Mouse (Mus musculus) layer of hippocampus, adult 18-20 months (tissue): ENCODE measurements around the gene Sult2b1. TPM values are rescaled to one million over a fixed set of nuclear protein-coding genes. Genes with fewer than 3 reads are reported as not detected.

ENCODE experiments used
- DNase-seq, 2 experiments: peaks; one replicate each; pipeline ENCODE4 v3.0.0; 2022; ENCODE audit warnings: low spot score in 2 of 2
- total RNA-seq, 2 experiments: library from RNA; stranded (reverse); gene quantifications; 2 replicates each; pipeline ENCODE4 v1.2.3; 2021

Gene Sult2b1
- total RNA-seq, 2 experiments from 2014 or later = 8.1 to 8.9 TPM

- DNase-seq = no peak
Observed at GRCm38 (mm10) chr7:45701072-45701471, 83.4 kb downstream of the Sult2b1 start.

GRCm38 (mm10) chr7:45700301-45701015 is 84.0 kb downstream of the Sult2b1 start:
- DNase-seq = peak; percentile 79 to 93

DNA sequence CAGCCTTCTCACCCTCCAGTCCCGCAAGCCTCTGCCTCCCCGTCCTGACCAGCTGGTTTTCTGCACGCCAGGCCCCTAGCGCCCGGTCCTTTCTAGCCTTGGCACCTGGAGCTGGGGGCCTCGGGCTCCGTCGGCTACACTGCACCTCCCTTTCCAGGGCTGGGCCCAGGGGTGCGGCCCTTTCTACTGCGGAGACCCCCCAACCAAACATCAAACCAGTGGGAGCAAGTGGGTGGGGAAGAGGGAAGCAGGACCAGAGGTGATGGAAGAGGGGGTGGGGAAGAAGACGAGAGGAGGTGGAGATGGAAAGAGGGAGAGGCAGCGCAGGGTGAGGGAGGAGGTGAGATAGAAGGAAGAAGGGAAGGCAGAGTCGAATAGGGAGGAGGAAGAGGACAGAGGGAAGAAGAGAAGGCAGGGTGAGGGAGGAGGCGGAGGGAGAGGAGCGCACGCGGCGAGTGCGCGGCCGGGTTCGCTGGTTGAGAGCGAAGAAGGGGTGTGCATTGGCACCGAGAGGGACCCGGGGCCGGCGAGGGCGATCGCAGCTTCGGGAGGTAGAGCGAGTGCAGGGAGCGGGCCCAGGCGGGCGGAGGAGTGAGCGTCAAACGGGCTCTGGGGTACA is 84.8 kb downstream of the Sult2b1 start, which contains the start of gene Car11:
Gene Car11 (plus strand): TSS at position 321 of the 619 bp plus-strand sequence.
- DNase-seq = no peak

GRCm38 (mm10) chr7:45697894-45698293 is 86.6 kb downstream of the Sult2b1 start:
- no peak for DNase-seq

- DNase-seq = no peak
Observed at GRCm38 (mm10) chr7:45695098-45695497, 89.4 kb downstream of the Sult2b1 start.

GRCm38 (mm10) chr7:45693921-45694591 is 90.4 kb downstream of the Sult2b1 start, which contains the start of gene Sec1:
Gene Sec1, minus strand, starts transcription at chr7:45694402.
- no peak for DNase-seq

GRCm38 (mm10) chr7:45692364-45692763 is 92.1 kb downstream of the Sult2b1 start:
- no peak for DNase-seq

DNA sequence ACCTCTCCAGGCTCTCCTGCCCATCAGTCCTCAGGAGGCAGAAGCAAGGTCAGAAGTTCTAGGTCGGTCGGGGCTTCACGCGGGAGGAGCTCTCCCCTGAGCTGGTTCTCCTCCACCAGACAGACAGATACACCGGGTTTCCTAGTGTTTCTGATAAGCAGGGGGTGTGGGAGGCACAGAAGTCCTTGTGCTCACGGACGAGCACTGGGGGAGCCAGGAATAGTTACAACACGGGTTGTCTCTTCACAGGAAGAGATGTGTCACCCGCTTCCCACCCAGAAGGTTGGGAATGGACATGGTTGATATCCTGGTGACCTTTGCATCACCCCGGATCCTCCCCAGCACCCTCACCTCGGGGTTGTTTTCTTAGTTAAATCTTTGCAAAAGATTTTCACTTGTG is 94.7 kb downstream of the Sult2b1 start:
- no peak for DNase-seq

DNA sequence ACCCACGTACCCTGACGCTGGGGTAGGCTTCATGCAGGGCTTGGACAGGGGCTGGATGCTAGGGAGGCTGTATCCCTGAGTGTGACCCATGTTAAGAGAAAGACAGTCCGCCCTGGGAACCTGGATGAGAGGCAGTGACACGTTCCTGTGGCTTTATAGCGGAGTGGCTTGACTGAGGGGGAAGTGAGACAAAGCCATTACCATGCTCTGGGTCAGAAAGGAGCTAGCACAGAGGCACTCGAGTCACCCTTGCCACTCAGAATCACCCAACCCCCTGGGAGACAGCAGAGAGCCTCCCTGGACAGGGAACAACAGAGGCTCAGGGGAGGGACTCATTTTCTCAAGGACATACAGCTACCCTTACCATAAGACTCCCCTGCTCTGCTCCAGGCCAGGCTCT is 95.4 kb downstream of the Sult2b1 start:
- DNase-seq = no peak

GRCm38 (mm10) chr7:45686841-45687240 is 97.6 kb downstream of the Sult2b1 start:
- no peak for DNase-seq

DNA sequence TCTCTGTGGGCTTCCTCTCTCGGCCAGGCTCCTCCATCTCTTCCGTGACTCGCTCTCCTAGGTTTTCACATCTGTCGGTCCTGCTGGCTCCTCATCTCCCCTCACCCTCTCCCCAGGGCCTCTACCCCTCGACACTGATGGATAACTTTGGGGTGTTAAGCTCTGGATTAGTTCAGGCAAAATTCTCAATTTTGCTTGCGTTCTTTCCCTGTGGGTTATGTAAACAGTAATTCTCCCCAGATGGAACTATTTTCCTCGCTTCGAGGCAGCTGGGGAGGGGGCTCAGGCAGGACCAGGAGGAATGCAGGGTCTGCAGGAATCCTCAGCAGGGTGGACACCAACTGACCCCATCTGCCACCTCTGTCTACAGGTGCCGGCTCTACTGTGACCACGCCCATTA is 98.7 kb downstream of the Sult2b1 start:
- no peak for DNase-seq

DNA sequence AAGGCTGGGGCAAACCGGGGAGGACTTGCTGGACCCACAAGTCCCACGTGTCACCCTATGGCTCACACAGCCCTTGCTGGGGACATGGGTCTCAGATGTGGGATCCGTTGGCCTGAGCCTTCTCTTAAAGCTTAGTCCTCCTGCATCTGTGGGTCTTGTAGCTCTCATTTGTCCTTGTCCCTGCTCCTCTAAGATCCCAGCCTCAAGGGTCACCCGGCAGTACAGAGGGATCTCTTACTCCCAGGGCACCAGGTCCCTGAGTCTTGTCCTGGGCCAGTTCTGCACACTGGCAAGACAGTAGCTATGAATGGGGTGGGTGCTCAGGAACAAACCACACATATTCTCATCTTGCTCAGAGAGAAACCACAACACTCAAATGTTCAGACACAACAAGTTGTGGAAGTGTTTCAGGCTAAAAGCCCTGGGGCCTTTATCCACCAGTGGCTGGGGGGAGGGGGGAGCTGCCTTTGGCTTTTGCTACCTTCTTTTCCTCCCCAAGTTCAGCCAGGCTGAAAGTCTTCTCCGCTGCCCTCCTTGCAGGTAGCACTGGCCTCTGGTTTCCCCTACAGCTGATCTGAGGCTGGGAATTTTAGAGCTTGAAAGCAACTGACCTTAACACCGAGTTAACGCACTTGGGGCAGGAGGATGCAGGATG is 100.9 kb downstream of the Sult2b1 start, which contains the start of gene Ntn5:
Gene Ntn5 (plus strand): TSS at position 627 of the 655 bp plus-strand sequence.
- no peak for DNase-seq

DNA sequence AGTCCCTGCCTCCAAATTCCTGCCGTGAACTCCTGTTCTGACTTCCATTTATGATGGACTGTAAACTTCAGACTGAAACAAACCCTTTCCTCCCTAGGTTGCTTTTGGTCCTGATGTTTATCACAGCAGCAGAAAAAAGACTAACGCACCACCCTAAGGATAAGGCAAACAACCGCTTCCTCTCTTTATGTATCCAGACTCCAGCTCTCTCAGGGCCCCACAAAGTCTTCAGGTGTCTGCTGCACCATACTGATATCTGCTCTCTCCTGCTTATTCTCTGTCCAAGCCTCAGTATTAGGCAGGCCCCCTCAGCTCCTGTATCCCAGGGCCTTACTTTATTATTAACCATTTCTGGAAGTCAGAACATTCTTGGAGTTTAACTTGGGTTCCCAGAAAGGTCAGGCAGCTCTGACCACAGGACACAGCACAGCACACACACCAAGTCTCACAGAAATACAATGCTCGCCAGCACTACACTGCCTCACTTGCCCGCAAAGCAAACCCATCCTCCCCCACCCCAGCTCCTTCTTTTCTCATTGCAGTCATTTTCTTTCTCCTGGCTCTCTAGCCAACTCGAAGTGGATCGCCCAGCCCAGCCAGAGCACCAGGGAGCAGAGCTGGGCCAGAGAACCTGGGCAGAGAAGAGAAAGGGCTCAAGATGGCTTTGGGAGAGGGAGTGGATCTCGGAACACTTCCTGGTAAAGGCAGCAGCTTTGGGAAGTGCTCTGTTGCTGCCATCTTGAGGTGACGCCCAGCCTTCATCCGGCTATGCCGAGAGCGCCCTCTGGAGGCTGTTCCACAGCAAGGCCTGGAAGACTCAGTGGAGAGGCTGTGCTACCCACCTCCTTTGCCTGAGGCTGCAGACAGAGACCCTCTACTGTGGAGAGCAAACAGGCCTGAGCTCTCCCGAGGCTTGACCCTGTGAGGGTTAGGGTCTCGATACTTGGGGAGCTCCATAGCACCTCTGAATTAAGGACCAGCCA is 102.0 kb downstream of the Sult2b1 start:
- DNase-seq = peak; percentile 80 to 90

DNA sequence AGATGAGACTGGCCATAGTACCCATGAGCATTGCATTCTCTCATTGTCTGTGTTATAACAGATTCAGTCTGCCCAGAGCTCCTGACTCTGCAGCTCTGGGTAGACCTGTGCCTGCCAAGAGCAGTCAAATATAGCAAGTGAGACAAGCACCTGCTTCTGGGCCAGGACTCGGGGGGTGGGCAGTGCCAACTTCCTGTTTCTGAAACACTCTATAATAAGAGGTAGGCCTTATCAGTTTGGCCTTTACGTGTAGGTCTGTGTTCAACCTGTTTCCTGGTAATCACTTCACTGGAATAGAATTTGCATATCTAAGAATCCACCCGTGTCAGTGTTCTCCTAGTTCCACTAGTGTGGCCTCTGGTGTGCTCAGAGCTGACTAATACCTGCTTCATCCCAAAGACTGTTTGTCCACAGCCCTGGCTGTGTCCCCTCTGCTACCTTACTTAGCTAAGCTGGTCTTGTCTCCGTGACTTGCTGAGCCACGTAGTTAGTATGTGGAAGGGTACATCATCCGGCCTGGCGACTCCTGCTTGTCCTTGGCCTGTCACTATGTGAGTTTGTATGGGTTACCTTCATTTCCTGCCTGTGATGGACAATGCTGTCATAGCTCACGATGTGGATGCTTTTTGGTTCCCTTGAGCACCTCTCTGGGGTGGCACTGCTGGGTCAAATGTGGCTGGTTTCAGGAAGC is 103.3 kb downstream of the Sult2b1 start:
- no peak for DNase-seq

Other genes with a start within 250 kb of the Sult2b1 start
- gene Hsd17b14, start 229.8 kb downstream of the Sult2b1 start, total RNA-seq = not detected
- 10 to 100 TPM; 23.3 to 26.0 TPM for gene Bcat2, start 214.5 kb downstream of the Sult2b1 start, total RNA-seq
- gene Fgf21, start 169.2 kb downstream of the Sult2b1 start, total RNA-seq = not detected
- gene Fut1, start 167.4 kb downstream of the Sult2b1 start, total RNA-seq = under 1 TPM in 1 of 2 experiments, not detected in 1; 0.18 TPM
- gene Izumo1, start 162.9 kb downstream of the Sult2b1 start, total RNA-seq = not detected
- gene Rasip1, start 157.2 kb downstream of the Sult2b1 start, total RNA-seq = 1 to 10 TPM; 6.0 to 6.3 TPM
- gene Mamstr, start 144.7 kb downstream of the Sult2b1 start, total RNA-seq = 1 to 10 TPM; 1.1 to 2.3 TPM
- gene Fut2, start 118.3 kb downstream of the Sult2b1 start, total RNA-seq = under 1 TPM in 1 of 2 experiments, not detected in 1; 0.12 TPM
- 10 to 100 TPM in 1 of 2 experiments, 1 to 10 TPM in 1; 6.8 to 13.4 TPM for gene Ntn5, start 100.6 kb downstream of the Sult2b1 start, total RNA-seq
- gene Sec1, start 90.3 kb downstream of the Sult2b1 start, total RNA-seq = 1 to 10 TPM; 2.5 to 3.5 TPM
- 100 to 1,000 TPM; 182 TPM for gene Car11, start 84.8 kb downstream of the Sult2b1 start, total RNA-seq
- gene Dbp, start 79.6 kb downstream of the Sult2b1 start, total RNA-seq = 10 to 100 TPM; 47.6 to 50.2 TPM
- 100 to 1,000 TPM; 359 to 364 TPM for gene Rpl18, start 69.2 kb downstream of the Sult2b1 start, total RNA-seq
- 10 to 100 TPM; 35.8 to 37.2 TPM for gene Sphk2, start 66.7 kb downstream of the Sult2b1 start, total RNA-seq
- gene Fam83e, start 63.5 kb downstream of the Sult2b1 start, total RNA-seq = under 1 TPM; 0.25 to 0.27 TPM
- gene Spaca4, start 58.9 kb downstream of the Sult2b1 start, total RNA-seq = not detected
- gene Lmtk3, start 931 bp downstream of the Sult2b1 start, total RNA-seq = 100 to 1,000 TPM; 274 to 289 TPM
- 100 to 1,000 TPM; 135 to 155 TPM for gene Cyth2, start 29.9 kb upstream of the Sult2b1 start, total RNA-seq
- gene Kcnj14, start 40.1 kb upstream of the Sult2b1 start, total RNA-seq = 1 to 10 TPM; 1.4 to 2.4 TPM
- 10 to 100 TPM; 20.6 to 22.5 TPM for gene Grwd1, start 46.3 kb upstream of the Sult2b1 start, total RNA-seq
- gene Kdelr1, start 88.1 kb upstream of the Sult2b1 start, total RNA-seq = 10 to 100 TPM; 71.5 to 73.9 TPM
- gene Grin2d, start 93.7 kb upstream of the Sult2b1 start, total RNA-seq = 10 to 100 TPM; 10.6 to 10.7 TPM
- gene Syngr4, start 112.0 kb upstream of the Sult2b1 start, total RNA-seq = not detected
- gene Tmem143, start 112.3 kb upstream of the Sult2b1 start, total RNA-seq = 10 to 100 TPM; 21.8 to 22.4 TPM
- 1 to 10 TPM; 2.1 to 2.3 TPM for gene Emp3, start 136.7 kb upstream of the Sult2b1 start, total RNA-seq
- gene Ccdc114, start 139.4 kb upstream of the Sult2b1 start, total RNA-seq = 1 to 10 TPM; 4.1 to 4.2 TPM
- 1 to 10 TPM; 1.2 to 1.7 TPM for gene Abcc6, start 245.6 kb upstream of the Sult2b1 start, total RNA-seq
- gene Nomo1, start 249.0 kb upstream of the Sult2b1 start, total RNA-seq = 100 to 1,000 TPM in 1 of 2 experiments, 10 to 100 TPM in 1; 99.7 to 107 TPM